ENCODE assay signal across 15 mouse cellular contexts in genomic region chr5:34093021-34093420, GRCm38 (mm10).
"Had no signal": no experiment of that assay in that cellular context is flagged by ENCODE, and none has a peak within 500 bp of the region (broad histone marks: within the 10 kb centered on the region; RNA-seq: fewer than 3 reads in every experiment).

No protein-coding gene starts in this region.

- DNase-seq: retina, postnatal 1 day; right cerebral cortex, adult 18-20 months; right cerebral cortex, postnatal 14 days; right cerebral cortex, postnatal 25 days; right cerebral cortex, postnatal 4 days; spleen, adult 18-20 months; thymus, adult 18-20 months; thymus, adult 2 months; thymus, postnatal 14 days; thymus, postnatal 25 days; thymus, postnatal 36 days; thymus, postnatal 4 days had no signal

- H3K27ac ChIP-seq: neural tube, embryonic 15.5 days; stomach, embryonic 15.5 days; stomach, postnatal 0 days had no signal

- H3K4me1 ChIP-seq: neural tube, embryonic 15.5 days; stomach, embryonic 15.5 days had no signal

- H3K27me3 ChIP-seq: stomach, embryonic 15.5 days had no signal

- H3K36me3 ChIP-seq: neural tube, embryonic 15.5 days; stomach, embryonic 15.5 days had no signal

- H3K4me3 ChIP-seq: neural tube, embryonic 15.5 days; stomach, embryonic 15.5 days had no signal

- H3K4me2 ChIP-seq: neural tube, embryonic 15.5 days; stomach, embryonic 15.5 days had no signal

- H3K9ac ChIP-seq: neural tube, embryonic 15.5 days; stomach, embryonic 15.5 days had no signal

- H3K9me3 ChIP-seq: neural tube, embryonic 15.5 days; stomach, embryonic 15.5 days had no signal
